ENCODE assay signal across 14 mouse cellular contexts in genomic region chr10:84711479-84711878, GRCm38 (mm10). TPM values are rescaled to one million over a fixed set of nuclear protein-coding genes. Genes with fewer than 3 reads are reported as not detected.
DNase-seq lines count a peak whose midpoint lies in the region; ATAC-seq and TF ChIP-seq lines count a peak whose summit lies in the region.
"Had no signal": no experiment of that assay in that cellular context is flagged by ENCODE, and none has a peak within 500 bp of the region (broad histone marks: within the 10 kb centered on the region; RNA-seq: fewer than 3 reads in every experiment).

No protein-coding gene starts in this region.

- H3K27me3 ChIP-seq in lung, embryonic 15.5 days, result no peaks in the 10 kb centered on the region
- peaks cover 10% of the 10 kb centered on the region; the same call in 1 of the 2 replicates for H3K27me3 ChIP-seq in hindbrain, embryonic 10.5 days (ENCODE audit: insufficient read depth, poor library complexity, severe bottlenecking)
- H3K27me3 ChIP-seq in midbrain, embryonic 13.5 days, result peaks cover 16% of the 10 kb centered on the region; the same call in 1 of the 2 replicates
- H3K27me3 ChIP-seq: Patski had no signal

- intact Hi-C loops in left cerebral cortex, adult 2 months (cut with DNase I), result loop anchor here (5.0 kb wide), 1 partner anchor 196 kb away; no protein-coding TSS in a partner anchor

- DNase-seq in lung, adult 18-20 months, result no peak
- DNase-seq in hindbrain, embryonic 10.5 days (ENCODE audit: low spot score), result peak; percentile 48
- peak; percentile 59 for DNase-seq in retina, postnatal 1 day
- no peak for DNase-seq in left cerebral cortex, adult 2 months (ENCODE audit: extremely low spot score in 1 of 2, low spot score in 2 of 2)
- no peak for DNase-seq in right cerebral cortex, adult 2 months (ENCODE audit: low spot score in 2 of 2)
- DNase-seq in urinary bladder, postnatal 36 days (ENCODE audit: low spot score in 2 of 2), result no peak
- DNase-seq: adrenal gland, adult 8-10 months; cerebellum, adult 11 months; kidney, postnatal 14 days; right cerebral cortex, postnatal 14 days; thymus, postnatal 25 days had no signal

- peaks cover 21% of the 10 kb centered on the region; the same call in 1 of the 2 replicates for H3K36me3 ChIP-seq in lung, embryonic 15.5 days
- H3K36me3 ChIP-seq in hindbrain, embryonic 10.5 days, result peaks cover 30% of the 10 kb centered on the region
- peaks cover 27% of the 10 kb centered on the region for H3K36me3 ChIP-seq in midbrain, embryonic 13.5 days

- no peak for TF ChIP-seq CTCF in left cerebral cortex, adult 2 months (IDR thresholded peaks at IDR 0.05)

- H3K4me2 ChIP-seq in lung, embryonic 15.5 days, result no peak overlapping the region
- H3K4me2 ChIP-seq in midbrain, embryonic 13.5 days (replicated peaks), result 0 out of 2 replicates have a peak overlapping the region, but pooled peaks have one; percentile 13

- no peaks in the 10 kb centered on the region for H3K9me3 ChIP-seq in lung, embryonic 15.5 days
- H3K9me3 ChIP-seq in hindbrain, embryonic 10.5 days, result no peaks in the 10 kb centered on the region
- H3K9me3 ChIP-seq in midbrain, embryonic 13.5 days, result no peaks in the 10 kb centered on the region

- WGBS in lung, embryonic 15.5 days, result 85% methylated on average over 8 of the region's 8 CpGs
- WGBS in hindbrain, embryonic 10.5 days, result 42% methylated on average over 8 of the region's 8 CpGs
- WGBS in midbrain, embryonic 13.5 days, result 28% methylated on average over 8 of the region's 8 CpGs

- H3K4me1 ChIP-seq in lung, embryonic 15.5 days, result peaks cover 27% of the 10 kb centered on the region
- H3K4me1 ChIP-seq in hindbrain, embryonic 10.5 days (replicated peaks), result peaks cover 85% of the 10 kb centered on the region
- peaks cover 82% of the 10 kb centered on the region for H3K4me1 ChIP-seq in midbrain, embryonic 13.5 days (replicated peaks)

- no peak for ATAC-seq in lung, embryonic 15.5 days (ENCODE audit: borderline replicate concordance, extremely low read depth, low FRiP score, low TSS enrichment)
- ATAC-seq in midbrain, embryonic 13.5 days, result peak; percentile 48
- ATAC-seq: Patski had no signal

- H3K9ac ChIP-seq in lung, embryonic 15.5 days, result no peak overlapping the region
- 0 out of 2 replicates have a peak overlapping the region, but pooled peaks have one; percentile 36 for H3K9ac ChIP-seq in midbrain, embryonic 13.5 days (replicated peaks)

- H3K27ac ChIP-seq in lung, embryonic 15.5 days, result peak overlapping the region; percentile 58
- peak overlapping the region; percentile 86 for H3K27ac ChIP-seq in hindbrain, embryonic 10.5 days
- peak overlapping the region; percentile 79 for H3K27ac ChIP-seq in midbrain, embryonic 13.5 days
- no peak overlapping the region for H3K27ac ChIP-seq in left cerebral cortex, adult 2 months

- no peak overlapping the region for H3K4me3 ChIP-seq in lung, embryonic 15.5 days
- no peak overlapping the region for H3K4me3 ChIP-seq in hindbrain, embryonic 10.5 days
- no peak overlapping the region for H3K4me3 ChIP-seq in midbrain, embryonic 13.5 days (replicated peaks)
- no peak overlapping the region for H3K4me3 ChIP-seq in left cerebral cortex, adult 2 months

RNA-seq across cellular contexts. Expression of gene Rfx4, which starts 44.4 kb away (rescaled TPM):
- polyA plus RNA-seq in lung, embryonic 15.5 days (2015; fragmentation: Nextera tagmentation; extraction: Ambion mirVana), result not detected in 2 replicates
- polyA plus RNA-seq in hindbrain, embryonic 10.5 days (2016; fragmentation: Nextera tagmentation; extraction: Ambion mirVana), result 49.2 and 66.6 TPM in 2 replicates
- 29.0 and 34.3 TPM in 2 replicates for polyA plus RNA-seq in midbrain, embryonic 13.5 days (2015; fragmentation: Nextera tagmentation; extraction: Ambion mirVana)
- 10 to 100 TPM; 10.3 to 13.4 TPM for total RNA-seq in left cerebral cortex, adult 2 months (2021)

Comparison
In these comparisons a context has a peak if more than half of its experiments do, and no peak if none do; other contexts are left out.
1. DNase-seq: peak in hindbrain, embryonic 10.5 days (single experiment) and retina, postnatal 1 day (single experiment); none in lung, adult 18-20 months (0 of 2), left cerebral cortex, adult 2 months (0 of 2), right cerebral cortex, adult 2 months (0 of 2) and urinary bladder, postnatal 36 days (0 of 2).
2. RNA of gene Rfx4, which starts 44.4 kb away (polyA plus RNA-seq): 49.2 to 66.6 TPM in hindbrain, embryonic 10.5 days and 29.0 to 34.3 TPM in midbrain, embryonic 13.5 days; not detected in lung, embryonic 15.5 days; every median in the first group is over 10 times any median in the second.